Mouse (Mus musculus) MEL (cell line): ENCODE data around the gene Hist1h1e. TPM values are rescaled to one million over a fixed set of nuclear protein-coding genes. Genes with fewer than 3 reads are reported as not detected.
"Not testable (repeated sequence)": the region's sequence is repeated elsewhere in the genome, so short reads cannot be mapped to it uniquely, and the experiment has no call there.

Source experiments
- DNase-seq: peaks from one replicate; pipeline ENCODE4 v3.0.0; 2011; ENCODE audit warnings: low read depth, low spot score
- H3K27ac ChIP-seq: 2 replicates; pipeline ENCODE4 v1.5.1; 2012; ENCODE audit warnings: low read depth, mild to moderate bottlenecking, control low read depth, low read length, moderate library complexity; ENCODE audit not compliant: control insufficient read depth
- H3K27me3 ChIP-seq, 2 experiments: fragments of 150-350 bp in 1 of 2; sonication (generic) in 1 of 2; 2 replicates each; pipeline ENCODE4 v1.6.1; 2012; ENCODE audit warnings: low read length in 2 of 2, mild to moderate bottlenecking in 2 of 2, improper control_type of control experiment in 1 of 2, moderate library complexity in 1 of 2; ENCODE audit not compliant: insufficient read depth in 2 of 2, control insufficient read depth in 1 of 2
- H3K36me3 ChIP-seq, 2 experiments: 2 replicates each; pipeline ENCODE4 v1.6.1; 2012 to 2014; ENCODE audit warnings: low read length in 2 of 2, improper control_type of control experiment in 1 of 2, inconsistent platforms in 1 of 2, mild to moderate bottlenecking in 1 of 2; ENCODE audit not compliant: insufficient read depth in 2 of 2, control insufficient read depth in 1 of 2
- H3K4me1 ChIP-seq, 2 experiments: fragments of 150-350 bp in 1 of 2; sonication (generic) in 1 of 2; 2 replicates each; pipeline ENCODE4 v1.6.1; 2012; ENCODE audit warnings: low read length in 2 of 2, improper control_type of control experiment in 1 of 2, mild to moderate bottlenecking in 1 of 2; ENCODE audit not compliant: insufficient read depth in 2 of 2, control insufficient read depth in 1 of 2
- H3K4me3 ChIP-seq, 2 experiments: fragments of 150-350 bp in 1 of 2; sonication (generic) in 1 of 2; 2 replicates each; pipeline ENCODE4 v1.5.1; 2012; ENCODE audit warnings: low read depth in 2 of 2, low read length in 2 of 2, mild to moderate bottlenecking in 2 of 2, moderate library complexity in 2 of 2, control low read depth in 1 of 2, improper control_type of control experiment in 1 of 2; ENCODE audit not compliant: control insufficient read depth in 1 of 2, insufficient read depth in 1 of 2
- H3K79me2 ChIP-seq: 2 replicates; pipeline ENCODE4 v1.6.1; 2012; ENCODE audit warnings: mild to moderate bottlenecking, low read length, moderate library complexity; ENCODE audit not compliant: control insufficient read depth, poor library complexity, insufficient read depth
- H3K9ac ChIP-seq: 2 replicates; pipeline ENCODE4 v1.6.1; 2012; ENCODE audit warnings: low read depth, mild to moderate bottlenecking, control low read depth, low read length, moderate library complexity; ENCODE audit not compliant: control insufficient read depth, poor library complexity, severe bottlenecking
- H3K9me3 ChIP-seq: fragments of 150-350 bp; sonication (generic); replicated peaks from 2 replicates; pipeline ENCODE4 v1.6.1; 2012; ENCODE audit warnings: mild to moderate bottlenecking, low read length, improper control_type of control experiment, moderate library complexity; ENCODE audit not compliant: insufficient read depth
- BHLHE40 ChIP-seq: IDR thresholded peaks from 2 replicates; pipeline ENCODE4 v1.6.1; 2012; ENCODE audit warnings: low read depth, mild to moderate bottlenecking, inconsistent platforms, low read length, improper control_type of control experiment, borderline replicate concordance
- CHD1 ChIP-seq: IDR thresholded peaks from 2 replicates; pipeline ENCODE4 v1.6.1; 2012; ENCODE audit warnings: low read depth, mild to moderate bottlenecking, inconsistent platforms, low read length, improper control_type of control experiment
- CHD2 ChIP-seq: IDR thresholded peaks from 2 replicates; pipeline ENCODE4 v1.6.1; 2011; ENCODE audit warnings: low read length, improper control_type of control experiment
- CTCF ChIP-seq, 3 experiments: IDR thresholded peaks in 2 of 3; conservative IDR thresholded peaks in 1 of 3; 2 replicates each; pipeline ENCODE4 v1.5.1; 2011 to 2012; ENCODE audit warnings: low read length in 3 of 3, low read depth in 2 of 3, mild to moderate bottlenecking in 2 of 3, improper control_type of control experiment in 1 of 3, inconsistent platforms in 1 of 3, mixed read lengths in 1 of 3, moderate library complexity in 1 of 3; ENCODE audit not compliant: control insufficient read depth in 1 of 3, insufficient read depth in 1 of 3, poor library complexity in 1 of 3, severe bottlenecking in 1 of 3
- E2F4 ChIP-seq: IDR thresholded peaks from 2 replicates; pipeline ENCODE4 v1.6.1; 2011; ENCODE audit warnings: low read depth, low read length, improper control_type of control experiment, borderline replicate concordance
- ELF1 ChIP-seq: IDR thresholded peaks from 2 replicates; pipeline ENCODE4 v1.6.1; 2014; ENCODE audit warnings: low read depth, mild to moderate bottlenecking, inconsistent platforms, low read length, improper control_type of control experiment, moderate library complexity
- EP300 ChIP-seq, 2 experiments: IDR thresholded peaks; 2 replicates each; pipeline ENCODE4 v1.6.1; 2011; ENCODE audit warnings: improper control_type of control experiment in 2 of 2, low read length in 2 of 2, low read depth in 1 of 2, mild to moderate bottlenecking in 1 of 2
- ETS1 ChIP-seq: IDR thresholded peaks from 2 replicates; pipeline ENCODE4 v1.6.1; 2012; ENCODE audit warnings: low read depth, mild to moderate bottlenecking, inconsistent platforms, low read length, improper control_type of control experiment, moderate library complexity
- GATA1 ChIP-seq: IDR thresholded peaks from 2 replicates; pipeline ENCODE4 v1.6.1; 2011; ENCODE audit warnings: low read depth, low read length, improper control_type of control experiment
- HCFC1 ChIP-seq: IDR thresholded peaks from 2 replicates; pipeline ENCODE4 v1.6.1; 2012; ENCODE audit warnings: low read depth, mild to moderate bottlenecking, inconsistent platforms, low read length, improper control_type of control experiment, moderate library complexity
- JUND ChIP-seq: IDR thresholded peaks from 2 replicates; pipeline ENCODE4 v1.6.1; 2011; ENCODE audit warnings: low read depth, mild to moderate bottlenecking, improper control_type of control experiment, low read length
- MEF2A ChIP-seq: IDR thresholded peaks from 2 replicates; pipeline ENCODE4 v1.6.1; 2014; ENCODE audit warnings: low read depth, mild to moderate bottlenecking, inconsistent platforms, low read length, improper control_type of control experiment; ENCODE audit not compliant: poor library complexity, insufficient replicate concordance, severe bottlenecking; ENCODE audit errors: extremely low read depth
- MXI1 ChIP-seq: IDR thresholded peaks from 2 replicates; pipeline ENCODE4 v1.6.1; 2011; ENCODE audit warnings: mild to moderate bottlenecking, low read depth, low read length, improper control_type of control experiment
- NELFE ChIP-seq: IDR thresholded peaks from 2 replicates; pipeline ENCODE4 v1.6.1; 2011; ENCODE audit warnings: low read depth, low read length, improper control_type of control experiment
- NRF1 ChIP-seq: IDR thresholded peaks from 2 replicates; pipeline ENCODE4 v1.6.1; 2014; ENCODE audit warnings: low read depth, mild to moderate bottlenecking, inconsistent platforms, low read length, improper control_type of control experiment, moderate library complexity; ENCODE audit not compliant: poor library complexity, insufficient read depth, severe bottlenecking
- RCOR1 ChIP-seq: IDR thresholded peaks from 2 replicates; pipeline ENCODE4 v1.6.1; 2012; ENCODE audit warnings: low read depth, mild to moderate bottlenecking, inconsistent platforms, low read length, improper control_type of control experiment
- TAL1 ChIP-seq: IDR thresholded peaks from 2 replicates; pipeline ENCODE4 v1.6.1; 2012; ENCODE audit warnings: mild to moderate bottlenecking, inconsistent platforms, low read length, moderate library complexity, mixed read lengths
- TBP ChIP-seq: IDR thresholded peaks from 2 replicates; pipeline ENCODE4 v1.8.0; 2011; ENCODE audit warnings: low read depth, low read length, improper control_type of control experiment
- UBTF ChIP-seq: IDR thresholded peaks from 2 replicates; pipeline ENCODE4 v1.6.1; 2012; ENCODE audit warnings: low read depth, mild to moderate bottlenecking, inconsistent platforms, low read length, improper control_type of control experiment, moderate library complexity, borderline replicate concordance; ENCODE audit not compliant: insufficient read depth
- ZC3H11A ChIP-seq: IDR thresholded peaks from 2 replicates; pipeline ENCODE4 v1.6.1; 2012; ENCODE audit warnings: low read depth, mild to moderate bottlenecking, inconsistent platforms, low read length, improper control_type of control experiment
- ZKSCAN1 ChIP-seq: IDR thresholded peaks from 2 replicates; pipeline ENCODE4 v1.6.1; 2012; ENCODE audit warnings: low read depth, mild to moderate bottlenecking, inconsistent platforms, low read length, improper control_type of control experiment, moderate library complexity
- polyA plus RNA-seq, 2 experiments: library from polyadenylated mRNA; stranded (reverse) in 1 of 2; unstranded in 1 of 2; fragments of >175 nt in 1 of 2; fragments of >200 nt in 1 of 2; gene quantifications; 2 replicates each; pipeline versions ENCODE4 v1.2.1 to v1.2.4; 2012; ENCODE audit warnings: low replicate concordance in 2 of 2, low read depth in 1 of 2; ENCODE audit not compliant: insufficient read length in 2 of 2, insufficient read depth in 1 of 2, missing spikeins in 1 of 2
- total RNA-seq: library from RNA; depleted of rRNA; stranded (reverse); fragments of 300-350 nt; gene quantifications from 2 replicates; pipeline ENCODE4 v1.2.3, GENCODE M21; 2012

The Hist1h1e gene
- total and polyA plus RNA-seq, 3 experiments = 1.6 to 268 TPM; not detected in 1

DNA sequence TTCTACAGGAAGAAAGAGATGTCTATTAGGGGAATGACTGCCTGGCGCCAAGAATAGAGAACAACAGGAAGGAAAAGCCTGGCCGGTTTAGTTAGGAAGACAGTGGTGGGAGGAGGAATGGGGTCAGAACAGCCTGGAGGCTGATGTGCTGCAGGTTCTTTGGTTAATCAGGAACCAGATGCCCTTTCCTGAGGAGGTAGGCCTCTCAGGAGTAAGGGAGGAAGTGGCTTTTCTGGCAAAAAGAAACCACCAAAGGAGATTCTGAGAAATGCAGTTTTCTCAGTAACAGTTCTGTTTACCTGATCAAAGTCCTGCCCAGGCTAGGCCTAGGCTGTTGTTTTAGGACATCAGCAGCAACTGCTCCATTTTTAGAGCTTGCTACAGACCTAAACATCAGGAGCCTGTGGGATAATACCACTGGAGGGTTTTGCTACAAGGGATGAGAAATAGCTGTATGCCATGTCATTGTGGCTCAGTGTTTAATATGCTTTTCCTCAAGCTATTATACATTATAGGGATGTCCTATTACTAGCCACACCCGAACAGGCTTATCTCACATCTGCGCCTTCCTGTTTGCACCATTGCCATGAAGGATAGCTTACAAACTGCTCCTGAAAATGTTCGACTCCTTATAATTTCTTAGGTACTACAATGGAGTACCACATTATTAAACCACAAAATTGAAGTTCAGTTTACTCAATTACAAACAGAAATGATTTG is 29.1 kb downstream of the Hist1h1e start:
- peaks cover 15 to 32% of the 10 kb centered on the region in 2 experiments for H3K4me1 ChIP-seq
- H3K27me3 ChIP-seq = no peaks in the 10 kb centered on the region
- H3K27ac ChIP-seq = peak overlapping the region; percentile 64
- TF ChIP-seq ZC3H11A = no peak
- TF ChIP-seq ZKSCAN1 = no peak
- peak; percentile 34 to 44; a peak in 2 of 4 replicates for TF ChIP-seq EP300 (IDR thresholded peaks at IDR 0.05; ENCODE audit: low read depth in 1 of 2, low read length in 2 of 2)
- no peak for TF ChIP-seq E2F4
- no peak for TF ChIP-seq HCFC1
- no peak for TF ChIP-seq CHD2
- TF ChIP-seq MXI1 = no peak
- no peak for TF ChIP-seq UBTF
- no peak for TF ChIP-seq CTCF (IDR thresholded peaks at IDR 0.05 in 2 of 3, conservative IDR thresholded peaks at IDR 0.05 in 1 of 3; ENCODE audit: control insufficient read depth in 1 of 3, insufficient read depth in 1 of 3, low read depth in 2 of 3, low read length in 3 of 3, poor library complexity in 1 of 3, severe bottlenecking in 1 of 3)
- 0 out of 2 replicates have a peak, but pooled peaks have one; percentile 9 for TF ChIP-seq RCOR1
- peak; percentile 42 for TF ChIP-seq TAL1
- TF ChIP-seq MEF2A = no peak
- TF ChIP-seq NRF1 = no peak
- no peak for TF ChIP-seq ETS1
- TF ChIP-seq TBP = 0 out of 2 replicates have a peak, but pooled peaks have one; percentile 13
- TF ChIP-seq JUND = no peak
- TF ChIP-seq ELF1 = no peak
- TF ChIP-seq GATA1 = peak; percentile 66; the same call in 1 of the 2 replicates
- DNase-seq = peak; percentile 61
- H3K4me3 ChIP-seq = no peak overlapping the region
- H3K9me3 ChIP-seq = no peaks in the 10 kb centered on the region
- peak overlapping the region; percentile 15 for H3K9ac ChIP-seq
- peaks cover 0 to 34% of the 10 kb centered on the region in 2 experiments; a peak in 2 of 4 replicates for H3K36me3 ChIP-seq
- no peaks in the 10 kb centered on the region for H3K79me2 ChIP-seq

DNA sequence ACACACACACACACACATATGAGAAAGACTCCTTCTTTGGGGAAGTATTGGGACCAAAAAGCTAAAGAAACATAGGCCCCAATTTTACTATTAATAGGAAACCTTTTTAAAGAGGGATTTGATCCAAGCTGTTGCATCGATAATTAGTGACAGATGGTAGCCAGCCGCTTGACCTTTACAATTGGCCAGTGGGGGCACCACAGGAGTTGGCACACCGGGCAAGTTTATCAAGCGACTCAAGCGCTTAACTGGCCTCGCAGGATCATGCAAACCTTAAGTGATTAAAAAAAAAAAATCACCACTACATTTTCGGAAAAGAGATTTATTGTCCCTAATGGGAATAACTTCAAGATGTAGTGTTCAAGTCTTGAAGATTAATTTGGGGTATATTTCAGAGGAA is 29.7 kb downstream of the Hist1h1e start:
- Histone ChIP-seq H3K4me1 (peaks cover 15 to 32% of the 10 kb centered on the region in 2 experiments), H3K79me2 (no peaks in the 10 kb centered on the region), H3K9ac (no peak overlapping the region; the same call in 1 of the 2 replicates), H3K4me3 (no peak overlapping the region), H3K36me3 (peaks cover 0 to 31% of the 10 kb centered on the region in 2 experiments; a peak in 2 of 4 replicates), H3K27ac (peak overlapping the region; percentile 64; the same call in 1 of the 2 replicates), H3K27me3 (no peaks in the 10 kb centered on the region), H3K9me3 (no peaks in the 10 kb centered on the region)
- DNase-seq = no peak
- TF ChIP-seq ELF1 (no peak), MEF2A (no peak), TAL1 (no peak), HCFC1 (no peak), BHLHE40 (no peak), NELFE (no peak), CHD1 (no peak)

DNA sequence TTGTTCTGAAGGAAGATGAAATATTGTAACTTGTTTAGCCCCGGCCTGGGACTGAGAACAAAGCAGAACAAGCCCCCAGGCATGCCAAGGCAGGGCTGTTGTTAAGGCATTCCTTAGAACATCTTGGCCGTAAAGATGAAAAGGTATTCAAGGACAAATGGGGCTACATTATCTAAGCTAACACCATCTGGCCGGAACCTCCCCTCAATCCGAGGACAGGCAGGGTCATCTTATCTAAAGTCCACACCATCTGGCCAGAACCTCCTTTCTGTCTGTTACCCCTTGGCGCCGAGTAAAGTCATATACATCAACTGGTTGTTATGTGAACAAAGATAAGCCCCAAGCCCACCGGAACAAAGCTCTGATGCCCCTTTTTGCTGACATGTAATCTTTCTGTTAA is 30.5 kb downstream of the Hist1h1e start:
- H3K9me3 ChIP-seq, H3K4me3 ChIP-seq, H3K27ac ChIP-seq, DNase-seq, H3K79me2 ChIP-seq, H3K27me3 ChIP-seq, H3K9ac ChIP-seq: not testable (repeated sequence)
- H3K4me1 ChIP-seq = peaks cover 15 to 32% of the 10 kb centered on the region in 2 experiments
- H3K36me3 ChIP-seq = peaks cover 0 to 34% of the 10 kb centered on the region in 2 experiments; a peak in 2 of 4 replicates
